Mouse (Mus musculus): ENCODE measurements around the gene Fbxl17. TPM values are rescaled to one million over a fixed set of nuclear protein-coding genes. Genes with fewer than 3 reads are reported as not detected.

The Fbxl17 gene
- polyA plus RNA-seq, 1 experiment from 2014 or later: 5.8 TPM

GRCm38 (mm10) chr17:63085227-63085626 is 414.6 kb downstream of the Fbxl17 start:
- no peak for DNase-seq (ENCODE audit: low spot score)
- no peak overlapping the region for H3K4me3 ChIP-seq (ENCODE audit: low read depth, low read length)
- 91% methylated on average over 6 of the region's 6 CpGs for WGBS
- no peak overlapping the region for H3K27ac ChIP-seq (ENCODE audit: low read depth, low read length)
- H3K9ac ChIP-seq (ENCODE audit: low read length): no peak overlapping the region
- H3K36me3 ChIP-seq (ENCODE audit: control insufficient read depth, insufficient read depth, low read length): no peaks in the 10 kb centered on the region
- no peaks in the 10 kb centered on the region for H3K9me3 ChIP-seq (ENCODE audit: control insufficient read depth, low read length)
- no peaks in the 10 kb centered on the region for H3K4me1 ChIP-seq (replicated peaks; ENCODE audit: control insufficient read depth, insufficient read depth, low read length)
- ATAC-seq (replicated peaks; ENCODE audit: low FRiP score): no peak
- H3K4me2 ChIP-seq (ENCODE audit: low read depth, low read length, severe bottlenecking): no peak overlapping the region
- H3K27me3 ChIP-seq (ENCODE audit: control insufficient read depth, insufficient read depth, low read length): no peaks in the 10 kb centered on the region

GRCm38 (mm10) chr17:63079087-63079486 is 420.7 kb downstream of the Fbxl17 start:
- H3K27ac ChIP-seq (ENCODE audit: low read depth, low read length): no peak overlapping the region
- no peak for DNase-seq (ENCODE audit: low spot score)
- ATAC-seq (replicated peaks; ENCODE audit: low FRiP score): no peak
- no peak overlapping the region for H3K9ac ChIP-seq (ENCODE audit: low read length)
- H3K4me3 ChIP-seq (ENCODE audit: low read depth, low read length): no peak overlapping the region
- H3K9me3 ChIP-seq (ENCODE audit: control insufficient read depth, low read length): no peaks in the 10 kb centered on the region
- H3K27me3 ChIP-seq (ENCODE audit: control insufficient read depth, insufficient read depth, low read length): no peaks in the 10 kb centered on the region
- peaks cover 11% of the 10 kb centered on the region; the same call in 1 of the 2 replicates for H3K4me1 ChIP-seq (replicated peaks; ENCODE audit: control insufficient read depth, insufficient read depth, low read length)
- WGBS: 74% methylated on average over 5 of the region's 5 CpGs
- H3K4me2 ChIP-seq (ENCODE audit: low read depth, low read length, severe bottlenecking): no peak overlapping the region
- no peaks in the 10 kb centered on the region for H3K36me3 ChIP-seq (ENCODE audit: control insufficient read depth, insufficient read depth, low read length)

GRCm38 (mm10) chr17:63077509-63077908 is 422.3 kb downstream of the Fbxl17 start:
- DNase-seq (ENCODE audit: low spot score) (no peak), ATAC-seq (replicated peaks; ENCODE audit: low FRiP score) (no peak)
- Histone ChIP-seq H3K27me3 (ENCODE audit: control insufficient read depth, insufficient read depth, low read length) (no peaks in the 10 kb centered on the region), H3K27ac (ENCODE audit: low read depth, low read length) (no peak overlapping the region), H3K4me1 (replicated peaks; ENCODE audit: control insufficient read depth, insufficient read depth, low read length) (peaks cover 11% of the 10 kb centered on the region; the same call in 1 of the 2 replicates), H3K9me3 (ENCODE audit: control insufficient read depth, low read length) (no peaks in the 10 kb centered on the region), H3K4me3 (ENCODE audit: low read depth, low read length) (no peak overlapping the region), H3K4me2 (ENCODE audit: low read depth, low read length, severe bottlenecking) (no peak overlapping the region), H3K36me3 (ENCODE audit: control insufficient read depth, insufficient read depth, low read length) (no peaks in the 10 kb centered on the region), H3K9ac (ENCODE audit: low read length) (no peak overlapping the region)
- WGBS: 64% methylated on average over 5 of the region's 5 CpGs

- H3K36me3 ChIP-seq (ENCODE audit: control insufficient read depth, insufficient read depth, low read length): no peaks in the 10 kb centered on the region
- no peak overlapping the region for H3K27ac ChIP-seq (ENCODE audit: low read depth, low read length)
- no peak overlapping the region for H3K4me2 ChIP-seq (ENCODE audit: low read depth, low read length, severe bottlenecking)
- peaks cover 11% of the 10 kb centered on the region; the same call in 1 of the 2 replicates for H3K4me1 ChIP-seq (replicated peaks; ENCODE audit: control insufficient read depth, insufficient read depth, low read length)
- H3K9ac ChIP-seq (ENCODE audit: low read length): no peak overlapping the region
- H3K27me3 ChIP-seq (ENCODE audit: control insufficient read depth, insufficient read depth, low read length): no peaks in the 10 kb centered on the region
- no peaks in the 10 kb centered on the region for H3K9me3 ChIP-seq (ENCODE audit: control insufficient read depth, low read length)
- H3K4me3 ChIP-seq (ENCODE audit: low read depth, low read length): no peak overlapping the region
- no peak for ATAC-seq (replicated peaks; ENCODE audit: low FRiP score)
- 41% methylated on average over 8 of the region's 8 CpGs for WGBS
- no peak for DNase-seq (ENCODE audit: low spot score)
Measured at GRCm38 (mm10) chr17:63076661-63077060, 423.2 kb downstream of the Fbxl17 start.

- Histone ChIP-seq H3K27me3 (ENCODE audit: control insufficient read depth, insufficient read depth, low read length) (no peaks in the 10 kb centered on the region), H3K27ac (ENCODE audit: low read depth, low read length) (no peak overlapping the region), H3K36me3 (ENCODE audit: control insufficient read depth, insufficient read depth, low read length) (no peaks in the 10 kb centered on the region), H3K9me3 (ENCODE audit: control insufficient read depth, low read length) (no peaks in the 10 kb centered on the region), H3K9ac (ENCODE audit: low read length) (no peak overlapping the region), H3K4me3 (ENCODE audit: low read depth, low read length) (no peak overlapping the region), H3K4me1 (replicated peaks; ENCODE audit: control insufficient read depth, insufficient read depth, low read length) (peaks cover 13% of the 10 kb centered on the region; the same call in 1 of the 2 replicates), H3K4me2 (ENCODE audit: low read depth, low read length, severe bottlenecking) (no peak overlapping the region)
- 57% methylated on average over 8 of the region's 8 CpGs for WGBS
- no peak for ATAC-seq (replicated peaks; ENCODE audit: low FRiP score)
- DNase-seq (ENCODE audit: low spot score): no peak
Measured at GRCm38 (mm10) chr17:63076037-63076426, 423.8 kb downstream of the Fbxl17 start.

GRCm38 (mm10) chr17:63075091-63076036 is 424.5 kb downstream of the Fbxl17 start:
- Histone ChIP-seq H3K4me3 (ENCODE audit: low read depth, low read length) (no peak overlapping the region), H3K9ac (ENCODE audit: low read length) (no peak overlapping the region), H3K4me1 (replicated peaks; ENCODE audit: control insufficient read depth, insufficient read depth, low read length) (peaks cover 15% of the 10 kb centered on the region; the same call in 1 of the 2 replicates), H3K36me3 (ENCODE audit: control insufficient read depth, insufficient read depth, low read length) (no peaks in the 10 kb centered on the region), H3K9me3 (ENCODE audit: control insufficient read depth, low read length) (no peaks in the 10 kb centered on the region), H3K27ac (ENCODE audit: low read depth, low read length) (no peak overlapping the region), H3K4me2 (ENCODE audit: low read depth, low read length, severe bottlenecking) (no peak overlapping the region), H3K27me3 (ENCODE audit: control insufficient read depth, insufficient read depth, low read length) (no peaks in the 10 kb centered on the region)
- ATAC-seq (replicated peaks; ENCODE audit: low FRiP score): no peak
- no peak for DNase-seq (ENCODE audit: low spot score)
- 63% methylated on average over 14 of the region's 14 CpGs for WGBS

GRCm38 (mm10) chr17:63073342-63073741 is 426.5 kb downstream of the Fbxl17 start:
- no peak overlapping the region for H3K4me3 ChIP-seq (ENCODE audit: low read depth, low read length)
- WGBS: 79% methylated on average over 6 of the region's 6 CpGs
- no peak overlapping the region for H3K4me2 ChIP-seq (ENCODE audit: low read depth, low read length, severe bottlenecking)
- ATAC-seq (replicated peaks; ENCODE audit: low FRiP score): no peak
- no peak for DNase-seq (ENCODE audit: low spot score)
- H3K9me3 ChIP-seq (ENCODE audit: control insufficient read depth, low read length): no peaks in the 10 kb centered on the region
- H3K27me3 ChIP-seq (ENCODE audit: control insufficient read depth, insufficient read depth, low read length): no peaks in the 10 kb centered on the region
- H3K4me1 ChIP-seq (replicated peaks; ENCODE audit: control insufficient read depth, insufficient read depth, low read length): peaks cover 15% of the 10 kb centered on the region; the same call in 1 of the 2 replicates
- no peaks in the 10 kb centered on the region for H3K36me3 ChIP-seq (ENCODE audit: control insufficient read depth, insufficient read depth, low read length)
- H3K9ac ChIP-seq (ENCODE audit: low read length): no peak overlapping the region
- no peak overlapping the region for H3K27ac ChIP-seq (ENCODE audit: low read depth, low read length)

GRCm38 (mm10) chr17:63071134-63071923 is 428.5 kb downstream of the Fbxl17 start:
- Histone ChIP-seq H3K4me1 (replicated peaks; ENCODE audit: control insufficient read depth, insufficient read depth, low read length) (peaks cover 11% of the 10 kb centered on the region; the same call in 1 of the 2 replicates), H3K27ac (ENCODE audit: low read depth, low read length) (no peak overlapping the region), H3K36me3 (ENCODE audit: control insufficient read depth, insufficient read depth, low read length) (no peaks in the 10 kb centered on the region), H3K9me3 (ENCODE audit: control insufficient read depth, low read length) (no peaks in the 10 kb centered on the region), H3K4me2 (ENCODE audit: low read depth, low read length, severe bottlenecking) (no peak overlapping the region), H3K4me3 (ENCODE audit: low read depth, low read length) (no peak overlapping the region), H3K27me3 (ENCODE audit: control insufficient read depth, insufficient read depth, low read length) (no peaks in the 10 kb centered on the region), H3K9ac (ENCODE audit: low read length) (no peak overlapping the region)
- 86% methylated on average over 15 of the region's 15 CpGs for WGBS
- ATAC-seq (replicated peaks; ENCODE audit: low FRiP score) (no peak; the same call in 1 of the 2 replicates), DNase-seq (ENCODE audit: low spot score) (no peak)
